Mouse (Mus musculus) stomach, embryonic 16.5 days (tissue): ENCODE results near the gene Alkbh5. TPM values are rescaled to one million over a fixed set of nuclear protein-coding genes. Genes with fewer than 3 reads are reported as not detected.

Experiments used
- ATAC-seq: fragments of 200-750 bp; cut with Nextera tagmentation; 2 replicates; pipeline ENCODE4 v1.8.0; 2017; ENCODE audit warnings: moderate number of reproducible peaks, moderate TSS enrichment; ENCODE audit not compliant: insufficient read depth, low FRiP score
- H3K27ac ChIP-seq: fragments of 300-500 bp; sonication (generic); 2 replicates; pipeline ENCODE4 v1.5.1; 2014; ENCODE audit warnings: low read length
- H3K27me3 ChIP-seq: fragments of 300-500 bp; sonication (generic); 2 replicates; pipeline ENCODE4 v1.6.1; 2014; ENCODE audit warnings: low read length, control low read depth, mixed read lengths; ENCODE audit not compliant: control insufficient read depth, insufficient read depth
- H3K36me3 ChIP-seq: fragments of 300-500 bp; sonication (generic); 2 replicates; pipeline ENCODE4 v1.6.1; 2014; ENCODE audit warnings: low read length; ENCODE audit not compliant: control insufficient read depth, insufficient read depth
- H3K4me1 ChIP-seq: fragments of 300-500 bp; sonication (generic); 2 replicates; pipeline ENCODE4 v1.6.1; 2014; ENCODE audit warnings: low read length, control low read depth, mixed read lengths; ENCODE audit not compliant: control insufficient read depth, insufficient read depth
- H3K4me2 ChIP-seq: fragments of 300-500 bp; sonication (generic); 2 replicates; pipeline ENCODE4 v1.6.1; 2014; ENCODE audit warnings: low read depth, low read length, mixed read lengths
- H3K4me3 ChIP-seq: fragments of 300-500 bp; sonication (generic); replicated peaks from 2 replicates; pipeline ENCODE4 v1.5.1; 2014; ENCODE audit warnings: mild to moderate bottlenecking, low read length
- H3K9ac ChIP-seq: fragments of 300-500 bp; sonication (generic); 2 replicates; pipeline ENCODE4 v1.6.1; 2014; ENCODE audit warnings: low read length
- H3K9me3 ChIP-seq: fragments of 300-500 bp; sonication (generic); replicated peaks from 2 replicates; pipeline ENCODE4 v1.6.1; 2016; ENCODE audit warnings: low read length, control low read depth; ENCODE audit not compliant: control insufficient read depth
- WGBS: fragments of 180-500 bp; shearing (Covaris S2); extraction: QIAGEN DNeasy Blood & Tissue Kit; methylation state at CpG from one replicate; pipeline ENCODE4 v1.1.7; 2014; 5-methylcytosine and 5-hydroxymethylcytosine counted together
- polyA plus RNA-seq: library from polyadenylated mRNA; unstranded; fragments of >200 nt; fragmentation: Nextera tagmentation; extraction: Ambion mirVana; gene quantifications from 2 replicates; pipeline ENCODE4 v1.2.1, GENCODE M21; 2015

Alkbh5 gene
- polyA plus RNA-seq, 1 experiment from 2014 or later: 26.7 TPM

- H3K36me3 ChIP-seq: no peaks in the 10 kb centered on the region
- no peak overlapping the region for H3K4me2 ChIP-seq
- no peaks in the 10 kb centered on the region for H3K27me3 ChIP-seq
- WGBS: 74% methylated on average over 4 of the region's 4 CpGs
- H3K4me3 ChIP-seq: no peak overlapping the region
- H3K4me1 ChIP-seq: no peaks in the 10 kb centered on the region
- H3K9ac ChIP-seq: no peak overlapping the region
- H3K9me3 ChIP-seq: no peaks in the 10 kb centered on the region
- H3K27ac ChIP-seq: no peak overlapping the region
- no peak for ATAC-seq
Observed at GRCm38 (mm10) chr11:60518305-60518704, 17.9 kb upstream of the Alkbh5 start.

DNA sequence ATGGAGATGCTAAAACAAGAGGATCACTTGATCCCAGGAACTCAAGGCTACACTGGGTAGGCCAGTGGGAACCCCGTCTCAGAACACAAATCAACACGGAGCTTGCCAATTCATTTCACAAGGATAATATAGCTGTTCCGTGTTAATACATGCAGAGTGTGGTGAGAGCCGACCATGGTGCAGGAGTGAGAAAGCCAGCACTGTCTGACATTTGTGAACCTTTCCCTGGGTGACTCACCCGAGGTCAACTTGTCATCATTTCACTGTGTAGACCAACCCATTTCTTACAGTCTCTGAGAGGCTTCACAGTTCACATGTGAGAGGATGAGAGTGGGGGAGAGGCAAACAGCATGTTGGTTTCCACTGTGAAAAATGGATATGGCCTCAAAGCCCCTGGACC is 14.2 kb upstream of the Alkbh5 start:
- no peak overlapping the region for H3K9ac ChIP-seq
- no peaks in the 10 kb centered on the region for H3K4me1 ChIP-seq
- WGBS: 74% methylated on average over 5 of the region's 5 CpGs
- H3K27me3 ChIP-seq: no peaks in the 10 kb centered on the region
- H3K4me3 ChIP-seq: no peak overlapping the region
- ATAC-seq: no peak
- no peak overlapping the region for H3K27ac ChIP-seq
- H3K9me3 ChIP-seq: no peaks in the 10 kb centered on the region
- H3K36me3 ChIP-seq: no peaks in the 10 kb centered on the region
- no peak overlapping the region for H3K4me2 ChIP-seq

- Histone ChIP-seq H3K4me3 (no peak overlapping the region), H3K4me2 (no peak overlapping the region), H3K27me3 (no peaks in the 10 kb centered on the region), H3K36me3 (no peaks in the 10 kb centered on the region), H3K9me3 (no peaks in the 10 kb centered on the region), H3K9ac (no peak overlapping the region), H3K4me1 (no peaks in the 10 kb centered on the region), H3K27ac (no peak overlapping the region)
- WGBS: 91% methylated on average over 6 of the region's 6 CpGs
- ATAC-seq: no peak
Observed at GRCm38 (mm10) chr11:60522661-60523365, 13.4 kb upstream of the Alkbh5 start.

GRCm38 (mm10) chr11:60526461-60526860 is 9.7 kb upstream of the Alkbh5 start:
- Histone ChIP-seq H3K9ac (no peak overlapping the region), H3K4me1 (no peaks in the 10 kb centered on the region), H3K4me2 (no peak overlapping the region), H3K9me3 (no peaks in the 10 kb centered on the region), H3K27ac (no peak overlapping the region), H3K4me3 (no peak overlapping the region), H3K36me3 (no peaks in the 10 kb centered on the region), H3K27me3 (no peaks in the 10 kb centered on the region)
- 70% methylated on average over 4 of the region's 4 CpGs for WGBS
- no peak for ATAC-seq

- no peak overlapping the region for H3K4me2 ChIP-seq
- peaks cover 14% of the 10 kb centered on the region for H3K4me1 ChIP-seq
- no peaks in the 10 kb centered on the region for H3K9me3 ChIP-seq
- peak overlapping the region; percentile 93; the same call in 1 of the 2 replicates for H3K9ac ChIP-seq
- H3K27me3 ChIP-seq: no peaks in the 10 kb centered on the region
- no peak overlapping the region for H3K4me3 ChIP-seq
- H3K27ac ChIP-seq: no peak overlapping the region; the same call in 1 of the 2 replicates
- WGBS: 92% methylated on average over 2 of the region's 2 CpGs
- ATAC-seq: no peak
- no peaks in the 10 kb centered on the region for H3K36me3 ChIP-seq
Observed at GRCm38 (mm10) chr11:60535676-60536075, 505 bp upstream of the Alkbh5 start.

DNA sequence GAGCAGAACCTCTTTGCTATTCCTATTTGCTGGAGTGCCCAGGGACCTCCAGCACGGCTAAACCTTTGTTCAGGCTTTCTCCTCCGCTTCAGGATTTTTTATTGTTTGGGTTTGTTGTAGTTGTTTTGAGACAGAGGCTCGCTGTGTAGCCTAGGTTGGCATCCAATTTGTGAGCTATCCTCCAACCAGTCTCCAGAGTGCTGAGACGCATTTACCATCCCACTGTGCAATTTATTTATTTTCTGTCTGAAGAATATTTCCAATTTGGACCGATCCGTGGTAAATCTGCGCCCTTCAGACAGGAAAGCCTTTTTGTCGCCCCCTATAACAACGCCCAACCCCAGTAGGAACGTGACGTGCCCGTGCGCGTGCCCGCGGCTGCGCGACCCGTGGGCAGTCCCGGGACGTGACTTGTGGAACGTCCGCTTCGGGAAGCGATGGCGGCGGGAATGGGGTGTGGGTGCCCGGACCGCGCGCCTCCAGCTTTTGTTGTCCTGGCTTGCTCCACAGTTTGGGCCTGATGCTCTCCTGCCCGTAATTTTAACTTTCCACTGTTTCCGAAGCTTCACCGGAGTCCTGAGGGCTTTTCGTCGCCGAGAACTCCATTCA is 782 bp downstream of the Alkbh5 start:
- H3K27ac ChIP-seq: peak overlapping the region; percentile 100

DNA sequence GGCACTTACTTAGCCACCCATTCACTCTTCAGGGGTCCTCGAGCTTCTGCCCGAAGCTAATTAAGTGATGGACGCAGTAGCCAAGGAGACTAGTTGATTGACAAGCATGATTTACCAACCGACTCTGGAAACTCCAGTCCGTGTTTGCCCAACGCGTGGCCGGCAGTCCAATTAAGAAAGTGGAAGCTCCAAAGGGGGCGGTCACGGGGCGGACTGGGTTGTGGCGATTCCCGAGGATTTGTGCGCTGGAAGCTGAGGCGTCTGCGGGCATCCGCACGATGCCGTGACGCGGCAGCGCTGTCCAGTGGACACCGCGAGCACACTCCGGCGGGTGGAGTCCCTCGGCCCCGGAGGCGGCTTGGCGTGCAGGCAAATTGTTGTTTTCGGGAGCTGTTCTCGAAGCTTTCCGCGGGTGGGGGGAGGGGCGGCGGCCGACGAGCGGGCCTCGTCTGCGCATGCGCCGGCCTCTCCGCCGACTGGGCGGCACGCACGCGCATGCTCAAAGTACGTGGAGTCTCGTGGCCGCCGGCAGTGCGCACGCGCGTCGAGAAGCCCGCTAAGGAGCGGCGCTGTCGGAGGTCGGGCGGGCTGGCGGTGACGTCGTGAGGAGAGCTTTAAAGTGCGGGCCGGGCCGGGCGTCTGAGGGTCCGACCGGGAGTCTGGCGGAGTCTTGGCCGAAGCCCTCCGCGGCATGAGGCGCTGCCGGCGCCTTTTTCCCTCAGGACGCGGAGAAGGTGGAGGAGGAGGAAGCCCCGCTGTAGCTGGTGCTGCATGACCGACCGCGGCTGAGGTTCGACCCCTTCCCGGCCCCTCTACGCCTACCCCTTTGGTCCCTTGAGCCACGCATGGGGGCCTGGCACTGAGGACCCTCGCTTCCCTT is 1.5 kb downstream of the Alkbh5 start:
- ATAC-seq: peak; percentile 94

More for the DNA sequence above, 782 bp downstream of the Alkbh5 start:
- H3K4me3 ChIP-seq: peak overlapping the region; percentile 85
- H3K4me1 ChIP-seq: peaks cover 21% of the 10 kb centered on the region
- no peaks in the 10 kb centered on the region for H3K9me3 ChIP-seq
- H3K9ac ChIP-seq: peak overlapping the region; percentile 93
- peak overlapping the region; percentile 69 for H3K4me2 ChIP-seq
- peak; percentile 81 for ATAC-seq
- WGBS: under 1% methylated on average over 37 of the region's 37 CpGs
- no peaks in the 10 kb centered on the region for H3K27me3 ChIP-seq
- H3K36me3 ChIP-seq: no peaks in the 10 kb centered on the region

GRCm38 (mm10) chr11:60538371-60539281 is 2.4 kb downstream of the Alkbh5 start:
- ATAC-seq: no peak; the same call in 1 of the 2 replicates
- Histone ChIP-seq H3K4me1 (peaks cover 33% of the 10 kb centered on the region), H3K4me2 (peak overlapping the region; percentile 97), H3K27me3 (no peaks in the 10 kb centered on the region), H3K9me3 (no peaks in the 10 kb centered on the region), H3K4me3 (peak overlapping the region; percentile 85), H3K9ac (peak overlapping the region; percentile 93), H3K27ac (peak overlapping the region; percentile 100), H3K36me3 (no peaks in the 10 kb centered on the region)
- WGBS: under 1% methylated on average over 93 of the region's 93 CpGs

More for the DNA sequence above, 1.5 kb downstream of the Alkbh5 start:
- Histone ChIP-seq H3K9ac (peak overlapping the region; percentile 93), H3K4me1 (peaks cover 27% of the 10 kb centered on the region), H3K9me3 (no peaks in the 10 kb centered on the region), H3K36me3 (no peaks in the 10 kb centered on the region), H3K27me3 (no peaks in the 10 kb centered on the region), H3K4me3 (peak overlapping the region; percentile 85), H3K27ac (peak overlapping the region; percentile 100), H3K4me2 (peak overlapping the region; percentile 97)
- WGBS: under 1% methylated on average over 90 of the region's 91 CpGs
